Mouse (Mus musculus) frontal cortex, adult 2 months (tissue): Measurements from ENCODE around the gene Lmbr1. TPM values are rescaled to one million over a fixed set of nuclear protein-coding genes. Genes with fewer than 3 reads are reported as not detected.

Experiments
- DNase-seq, 2 experiments: peaks; one replicate each; pipeline ENCODE4 v3.0.0; 2022; ENCODE audit warnings: low spot score in 1 of 2; ENCODE audit errors: extremely low spot score in 1 of 2
- polyA plus RNA-seq: library from polyadenylated mRNA; depleted of rRNA; stranded (reverse); fragments of >200 nt; gene quantifications from 2 replicates; pipeline ENCODE4 v1.2.3, GENCODE M21; 2012

Lmbr1 gene
- polyA plus RNA-seq, 1 experiment, result 14.6 TPM

- no peak for DNase-seq
Observed at GRCm38 (mm10) chr5:29273426-29273825, 104.8 kb downstream of the Lmbr1 start.

DNA sequence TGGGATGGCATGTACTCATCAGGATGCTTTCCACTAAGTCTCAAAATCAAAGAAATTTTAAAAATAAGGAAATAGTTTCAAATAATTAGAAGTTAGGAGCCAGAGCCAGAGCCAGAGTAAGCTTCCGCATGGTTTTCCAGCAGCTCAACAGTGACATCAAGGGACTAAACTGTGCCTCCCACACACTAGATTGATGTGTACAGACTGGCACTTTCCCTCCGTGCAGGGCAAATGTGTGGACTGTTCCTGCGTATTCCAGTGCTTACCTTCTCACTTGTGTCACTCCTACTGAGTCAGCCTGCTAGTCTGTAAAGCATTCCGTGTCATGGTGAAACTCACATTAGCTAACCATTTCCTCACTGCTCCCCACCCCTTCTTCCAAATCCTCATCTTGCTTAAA is 107.3 kb downstream of the Lmbr1 start:
- DNase-seq, result no peak

DNA sequence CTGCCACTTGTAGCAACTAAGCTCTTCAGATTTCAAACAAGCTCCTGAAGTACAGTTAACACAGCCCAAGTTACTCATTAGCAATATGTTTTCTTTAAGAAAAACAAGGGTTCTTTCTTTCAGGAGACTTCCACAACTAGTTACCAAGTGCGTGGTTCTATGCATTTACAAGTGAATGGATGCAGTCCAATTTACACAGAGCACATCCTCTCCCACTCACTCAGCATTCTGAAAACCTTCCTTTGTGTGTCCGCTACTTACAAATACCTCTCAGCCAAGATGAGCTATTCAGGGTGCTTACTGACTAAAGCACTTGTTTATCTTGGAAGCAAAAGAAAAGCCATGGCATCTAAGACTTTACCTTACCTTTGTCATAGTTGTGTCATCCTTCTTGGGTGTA is 124.3 kb downstream of the Lmbr1 start:
- DNase-seq, result peak in 1 of 2 experiments; percentile 12

DNA sequence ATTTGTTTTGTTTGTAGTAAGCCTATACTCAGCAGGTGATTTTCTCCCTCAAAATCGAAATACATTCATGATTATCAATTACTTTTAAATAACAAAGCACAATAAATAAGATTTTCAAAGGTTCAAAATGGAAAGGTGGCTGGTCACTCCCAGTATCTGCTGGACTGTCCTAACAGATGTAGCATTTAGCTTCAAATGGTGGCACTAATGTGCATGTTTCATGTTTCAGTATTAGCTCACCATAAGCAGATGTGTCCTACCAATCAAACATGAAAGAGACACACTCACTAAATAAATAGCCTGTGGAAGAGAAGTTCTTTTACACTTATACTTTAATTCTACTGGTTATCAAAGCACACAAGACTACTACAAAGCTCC is 126.7 kb downstream of the Lmbr1 start:
- no peak for DNase-seq

- DNase-seq, result no peak
Observed at GRCm38 (mm10) chr5:29250795-29251495, 127.2 kb downstream of the Lmbr1 start.

GRCm38 (mm10) chr5:29244769-29245168 is 133.4 kb downstream of the Lmbr1 start:
- peak in 1 of 2 experiments; percentile 25 for DNase-seq

DNA sequence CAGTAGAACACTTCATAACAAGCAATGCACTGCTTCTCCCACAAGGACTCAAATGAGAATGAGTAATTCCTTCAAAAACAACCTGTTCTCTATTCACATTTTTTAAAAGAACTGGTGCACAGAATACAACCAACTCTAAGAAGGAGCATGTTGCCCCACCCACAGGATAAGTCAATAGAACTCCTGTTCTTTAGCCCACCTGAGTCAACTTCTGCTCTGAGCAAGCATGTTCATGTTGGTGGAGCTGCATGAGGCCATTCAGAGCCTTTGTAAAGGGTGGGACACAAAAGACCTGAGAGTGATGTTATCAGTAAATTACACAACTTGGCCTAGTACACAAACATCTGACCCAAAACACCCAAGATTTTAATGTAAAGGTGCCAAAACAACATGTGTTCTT is 139.8 kb downstream of the Lmbr1 start:
- no peak for DNase-seq

DNA sequence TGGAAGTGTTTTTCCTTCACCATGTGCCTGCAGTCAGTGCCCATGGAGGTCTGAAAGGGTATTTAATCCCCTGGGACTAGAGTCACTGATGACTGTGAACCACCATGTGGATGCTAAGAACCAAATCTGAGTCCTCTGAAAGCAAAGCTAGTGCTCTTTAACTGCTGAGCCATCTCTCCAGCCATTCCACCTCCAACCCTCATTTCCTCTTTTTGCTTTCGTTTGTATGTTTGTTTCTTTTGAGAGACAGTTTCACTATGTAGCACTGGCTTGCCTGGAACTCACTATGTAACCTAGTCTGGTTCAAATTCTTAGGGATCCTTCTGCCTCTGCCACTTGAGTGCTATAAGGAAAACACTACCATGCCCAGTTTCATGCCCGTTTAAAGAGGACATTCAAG is 147.7 kb downstream of the Lmbr1 start:
- no peak for DNase-seq

GRCm38 (mm10) chr5:29224089-29224488 is 154.1 kb downstream of the Lmbr1 start:
- no peak for DNase-seq

DNA sequence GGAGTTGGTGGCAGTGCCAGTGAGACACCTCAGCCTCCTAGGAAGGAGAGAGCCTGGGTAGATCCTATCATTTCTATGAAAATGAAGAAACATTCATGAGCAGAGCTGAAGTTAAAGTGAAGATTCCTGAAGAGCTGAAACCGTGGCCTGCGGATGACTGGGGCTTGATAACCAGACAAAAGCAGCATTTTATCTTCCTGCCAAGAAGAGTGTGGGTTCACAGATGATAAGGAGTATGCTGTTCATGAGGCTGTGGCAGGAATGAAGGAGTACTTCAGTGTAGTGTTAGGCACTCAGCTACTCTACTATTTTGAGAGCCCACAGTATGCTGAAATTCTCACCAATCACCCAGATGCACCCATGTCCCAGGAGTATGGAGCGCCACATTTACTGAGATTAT is 160.2 kb downstream of the Lmbr1 start:
- no peak for DNase-seq

DNA sequence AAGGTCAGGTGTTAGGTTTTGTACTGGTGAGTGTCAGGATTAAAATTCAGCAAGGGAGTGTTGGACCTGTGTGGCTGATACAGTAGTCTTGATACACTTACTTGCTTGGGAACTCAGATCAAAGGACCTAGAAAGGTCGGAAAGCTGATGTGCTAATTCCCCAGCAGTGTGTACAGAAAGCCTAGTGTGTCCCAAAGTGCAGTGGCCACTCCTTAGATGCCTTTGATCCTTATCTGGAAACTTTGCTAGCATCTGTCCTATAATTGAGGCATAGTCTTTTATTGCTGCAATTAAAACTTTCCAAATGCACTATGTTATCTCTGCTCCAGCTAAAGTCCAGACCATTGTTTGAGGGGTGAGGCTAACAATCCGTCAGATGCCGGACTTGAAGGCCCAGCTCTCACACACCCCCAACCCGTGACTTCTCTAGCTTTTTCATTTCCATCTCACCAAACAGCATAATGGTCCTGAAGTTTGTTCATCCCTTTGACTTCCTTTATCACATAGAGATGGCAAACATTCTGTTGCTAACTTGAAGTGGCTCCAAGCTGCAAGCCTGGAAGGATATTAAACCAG is 166.1 kb downstream of the Lmbr1 start:
- no peak for DNase-seq

- DNase-seq, result no peak
Observed at GRCm38 (mm10) chr5:29205690-29206089, 172.5 kb downstream of the Lmbr1 start.

DNA sequence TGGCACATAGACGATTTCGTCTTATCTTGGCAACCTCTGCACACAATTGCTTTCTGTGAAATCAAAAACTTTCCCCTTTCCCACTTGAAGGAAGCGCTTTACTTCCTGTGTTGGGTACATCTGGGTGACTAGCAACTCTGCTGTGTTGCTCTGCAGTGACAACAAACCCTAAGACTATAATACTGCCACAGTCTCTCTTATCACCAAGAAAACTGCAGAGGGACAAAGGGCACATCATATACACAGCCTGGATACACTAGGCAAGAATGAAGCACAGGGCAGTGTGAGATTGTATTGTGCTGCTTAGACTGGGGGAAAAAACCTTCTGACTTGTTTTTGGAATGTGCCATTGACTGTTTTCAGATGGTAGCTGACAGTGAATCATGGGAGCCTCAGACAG is 178.3 kb downstream of the Lmbr1 start:
- DNase-seq, result no peak

DNA sequence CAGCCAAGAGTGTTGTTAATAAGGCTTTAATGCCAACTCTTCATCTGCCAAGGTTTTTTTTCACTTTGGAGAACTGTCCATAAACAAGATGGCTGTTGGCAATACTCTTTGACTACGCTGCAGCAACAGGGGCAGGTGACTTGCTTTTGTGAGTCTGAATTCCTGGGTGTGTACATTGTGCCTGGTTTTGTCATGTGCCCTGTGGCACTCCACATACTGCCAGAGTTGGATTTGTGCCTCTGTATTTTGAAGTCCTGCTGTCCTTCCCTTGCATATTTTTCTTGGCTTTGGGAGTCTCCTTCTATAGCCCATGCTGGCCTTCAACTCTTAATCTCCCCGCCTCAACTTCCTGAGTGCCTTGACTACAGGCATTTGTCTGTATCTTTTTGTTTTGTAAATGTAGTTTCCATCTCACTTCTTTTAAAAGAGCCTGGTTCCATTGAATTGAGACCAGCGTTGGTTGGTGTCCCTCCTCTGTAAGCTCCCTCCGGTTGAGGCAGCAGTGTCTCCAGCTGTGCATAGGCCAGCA is 179.2 kb downstream of the Lmbr1 start:
- no peak for DNase-seq

DNA sequence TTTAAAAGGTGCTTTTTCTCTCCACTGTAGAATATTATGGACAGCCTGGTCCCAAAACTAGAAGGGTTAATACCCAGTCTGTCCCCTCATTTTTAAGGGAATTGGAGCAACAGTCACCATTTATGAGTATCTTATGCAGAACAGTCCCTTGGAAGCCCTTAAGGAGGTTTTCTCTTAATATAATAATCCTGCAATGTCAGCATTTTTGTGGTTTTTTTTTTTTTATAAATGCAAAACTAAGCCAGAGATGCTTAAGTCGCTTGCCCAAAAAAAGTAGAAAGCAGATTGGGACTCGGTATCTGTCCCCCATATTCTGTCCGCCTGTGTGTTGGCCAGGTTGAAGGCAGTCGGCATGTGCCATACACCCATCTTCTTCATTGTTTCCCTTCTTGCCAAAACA is 181.0 kb downstream of the Lmbr1 start:
- no peak for DNase-seq

- DNase-seq, result no peak
Observed at GRCm38 (mm10) chr5:29196264-29196658, 181.9 kb downstream of the Lmbr1 start.

- peak; percentile 80 to 90 for DNase-seq
Observed at GRCm38 (mm10) chr5:29195570-29196263, 182.5 kb downstream of the Lmbr1 start, which contains the start of gene Rnf32. Gene Rnf32 (plus strand): TSS chr5:29195992.

DNA sequence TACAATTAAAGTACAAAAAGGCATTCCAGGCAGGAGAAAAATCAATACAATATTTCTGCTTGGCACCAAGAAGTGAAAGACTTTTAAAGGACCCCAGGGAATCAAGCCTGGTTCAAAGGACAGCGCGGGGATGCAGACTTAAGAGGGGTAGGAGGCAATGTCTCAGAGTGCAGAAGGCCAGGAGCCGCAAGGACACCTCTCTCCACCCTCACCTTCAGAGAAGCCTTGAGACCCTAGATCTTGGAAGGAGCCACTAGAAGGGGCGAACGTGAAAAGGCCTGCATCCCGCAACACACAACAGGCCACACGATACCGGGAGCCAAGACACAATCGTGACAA is 183.0 kb downstream of the Lmbr1 start:
- no peak for DNase-seq

GRCm38 (mm10) chr5:29186798-29187197 is 191.4 kb downstream of the Lmbr1 start:
- no peak for DNase-seq
